Mouse (Mus musculus) thymus, adult 2 months (tissue): ENCODE results near the gene Abhd16a.

Experiments used
- CTCF ChIP-seq: fragments of 200-500 bp; IDR thresholded peaks from 2 replicates; pipeline ENCODE4 v1.5.1; 2012; ENCODE audit warnings: mild to moderate bottlenecking, control low read depth, low read length, moderate library complexity, borderline replicate concordance; ENCODE audit not compliant: control insufficient read depth, poor library complexity, insufficient read depth; ENCODE audit errors: extremely low read depth
- POLR2A ChIP-seq: fragments of 200-500 bp; IDR thresholded peaks from 2 replicates; pipeline ENCODE4 v1.6.1; 2012; ENCODE audit warnings: mild to moderate bottlenecking, low read length, control low read depth, moderate library complexity; ENCODE audit not compliant: control insufficient read depth, poor library complexity, insufficient read depth; ENCODE audit errors: extremely low read depth

GRCm38 (mm10) chr17:35068213-35068914, 20.7 kb upstream of the Abhd16a start:
- no peak for TF ChIP-seq POLR2A
- no peak for TF ChIP-seq CTCF
